Mouse (Mus musculus): ENCODE data around the gene Tnip1.
"Not testable (repeated sequence)": the region's sequence is repeated elsewhere in the genome, so short reads cannot be mapped to it uniquely, and the experiment has no call there.

Tnip1 gene

DNA sequence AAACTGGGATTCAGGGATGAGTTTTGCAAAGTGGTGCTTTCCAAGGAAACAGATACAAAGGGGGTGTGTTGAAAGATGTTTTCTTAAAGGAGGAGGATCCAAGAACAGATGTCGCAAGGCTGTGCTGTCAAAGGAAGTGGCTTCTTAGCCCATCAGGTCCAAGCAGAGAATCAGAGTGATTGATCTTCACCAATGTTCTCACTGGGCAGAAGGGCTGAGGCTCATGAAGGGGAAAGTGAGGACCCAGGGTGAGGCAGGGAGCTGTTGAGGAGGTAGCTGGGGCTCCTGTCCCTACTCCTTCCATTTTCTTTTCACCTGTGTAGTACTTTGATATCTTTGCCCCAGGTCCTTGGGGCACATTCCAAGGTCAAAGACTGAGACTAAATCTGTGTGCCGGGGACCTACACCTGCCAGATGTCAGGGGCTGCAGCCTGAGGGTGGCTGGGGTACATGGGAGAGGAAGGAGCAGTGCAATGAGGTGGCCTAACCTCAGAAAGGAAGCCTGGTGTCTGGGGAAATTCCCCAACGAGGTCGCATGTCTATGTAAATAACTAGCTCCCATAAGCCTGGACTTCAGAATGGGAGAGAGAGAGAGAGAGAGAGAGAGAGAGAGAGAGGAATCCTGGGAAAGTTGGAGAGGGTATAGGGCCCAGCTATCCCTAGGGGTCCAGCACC, 9.5 kb upstream of the Tnip1 start:
- no peak for DNase-seq (ENCODE audit: low spot score in 2 of 2)

DNA sequence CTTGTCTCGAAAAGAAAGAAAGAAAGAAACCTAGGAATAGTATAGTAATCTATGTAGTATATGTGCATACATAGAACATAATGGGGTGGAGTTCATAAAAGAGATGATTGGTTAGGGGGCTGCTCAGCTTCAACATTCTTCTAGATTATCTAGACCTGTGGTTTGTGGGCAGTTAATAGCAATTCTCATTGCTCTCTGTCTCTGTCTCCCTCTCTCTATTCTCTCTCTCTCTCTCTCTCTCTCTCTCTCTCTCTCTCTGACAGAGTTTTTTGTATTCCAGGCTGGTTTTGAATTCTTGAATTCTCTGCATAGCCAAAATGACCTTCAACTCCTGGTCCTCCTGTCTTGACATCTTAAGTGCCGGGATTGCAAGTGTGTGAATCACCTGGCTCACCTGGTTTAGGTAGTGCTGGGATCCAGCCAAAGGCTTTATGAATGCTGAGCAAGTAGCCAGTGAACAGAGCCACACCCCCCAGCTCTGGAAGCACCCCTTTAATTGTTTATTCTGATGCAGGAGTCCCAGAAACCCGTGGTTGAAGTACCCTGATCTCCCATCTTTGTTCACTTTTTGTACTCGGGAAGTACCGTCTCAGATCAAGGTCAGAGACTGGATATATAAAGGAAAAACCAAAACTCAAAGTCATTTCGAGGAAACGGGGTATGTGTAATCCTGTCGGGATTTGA, 8.8 kb upstream of the Tnip1 start:
- no peak for DNase-seq (ENCODE audit: low spot score in 2 of 2)

DNA sequence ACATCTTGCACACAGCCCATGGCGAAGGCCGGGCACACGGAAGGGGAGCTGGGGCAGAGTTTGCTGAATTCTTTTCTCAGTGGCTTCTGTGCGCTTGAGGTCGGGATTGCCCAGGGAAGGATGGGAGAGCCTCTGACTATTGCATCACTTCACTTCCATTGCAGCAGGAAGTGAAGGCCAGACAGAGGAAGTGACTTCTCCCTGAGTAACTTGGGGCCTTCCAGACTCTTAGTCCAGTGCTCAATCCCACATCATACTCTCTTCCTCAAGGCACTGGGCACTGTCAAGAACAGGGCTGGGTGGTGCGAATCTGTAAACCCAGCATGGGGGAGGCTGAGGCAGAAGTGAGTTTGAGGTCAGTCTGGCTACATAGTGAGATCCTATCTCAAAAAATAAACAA, 2.5 kb upstream of the Tnip1 start:
- no peak for DNase-seq (ENCODE audit: low spot score in 2 of 2)

DNA sequence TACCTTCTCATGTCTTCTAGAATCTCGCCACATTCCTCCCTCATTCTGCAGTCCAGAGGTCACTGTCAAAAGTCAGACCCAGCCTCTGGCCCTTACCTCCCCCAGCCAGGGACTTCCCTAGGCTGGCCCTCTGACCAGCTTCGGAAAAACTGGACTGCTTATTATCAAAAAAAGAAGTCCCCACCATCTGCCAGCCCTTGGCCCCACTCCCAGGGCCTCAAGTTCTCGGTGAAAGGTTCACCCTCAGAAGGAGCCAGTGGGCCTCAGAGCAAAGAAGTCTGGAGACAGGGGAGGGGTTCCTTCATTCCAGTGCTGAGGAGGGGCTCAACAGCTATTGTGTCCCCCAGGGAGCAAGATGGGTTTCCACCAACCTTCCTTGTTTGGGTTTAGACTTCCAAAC, 796 bp downstream of the Tnip1 start:
- DNase-seq (ENCODE audit: low spot score in 2 of 2), result no peak

DNA sequence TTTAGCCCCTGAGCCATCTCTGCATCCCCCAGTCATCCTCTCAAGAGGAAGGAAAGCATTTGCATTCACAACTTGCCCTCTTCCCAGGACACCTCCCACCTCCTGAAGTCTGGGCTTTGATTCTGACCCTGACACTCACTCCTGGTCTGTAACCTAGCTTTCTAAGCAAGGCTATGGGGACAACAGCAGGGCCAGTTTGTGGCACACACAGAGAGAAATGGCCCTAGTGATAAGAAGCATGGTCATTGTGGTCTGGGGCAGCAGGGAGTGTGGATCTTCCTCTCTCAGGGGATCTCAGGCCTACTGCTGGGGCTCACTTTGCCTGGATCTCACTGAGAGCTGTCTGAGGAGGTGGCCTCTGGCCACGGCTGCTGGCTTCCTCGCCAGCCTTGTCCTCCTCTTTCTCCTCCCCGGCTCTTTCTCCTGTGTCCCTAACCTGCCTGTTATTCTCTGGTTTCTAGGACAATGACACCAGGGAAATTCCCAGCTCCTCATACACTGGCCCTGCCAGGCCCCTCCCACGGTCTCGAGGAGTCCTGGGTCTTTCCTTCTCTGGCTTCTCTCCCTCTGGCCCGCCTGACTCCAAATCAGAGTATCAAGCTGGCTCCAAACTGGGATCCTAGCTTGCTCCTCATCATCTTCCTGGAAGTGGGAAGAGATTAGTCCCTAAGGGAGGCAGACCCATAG, 1.4 kb downstream of the Tnip1 start:
- DNase-seq (ENCODE audit: low spot score in 2 of 2), result no peak

DNA sequence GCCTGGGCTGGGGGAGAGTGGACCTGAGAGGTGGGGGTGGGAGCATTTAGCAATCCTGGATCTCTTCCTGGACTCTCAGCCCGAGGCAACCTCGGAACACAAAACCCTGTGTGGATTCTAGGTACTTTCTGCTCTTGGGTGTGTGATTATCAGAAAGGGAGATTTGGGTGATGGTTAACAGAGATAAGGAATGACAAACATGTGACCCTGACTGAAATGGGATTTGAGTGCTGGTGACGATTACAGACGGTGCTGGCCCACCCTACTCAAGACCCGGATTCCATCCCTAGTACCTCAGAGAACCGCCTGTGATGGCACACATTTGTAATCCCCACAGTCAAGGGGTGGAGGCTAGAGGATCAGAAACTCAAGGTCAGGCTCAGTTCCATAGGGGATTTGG, 2.5 kb downstream of the Tnip1 start:
- DNase-seq (ENCODE audit: low spot score in 2 of 2), result no peak

DNA sequence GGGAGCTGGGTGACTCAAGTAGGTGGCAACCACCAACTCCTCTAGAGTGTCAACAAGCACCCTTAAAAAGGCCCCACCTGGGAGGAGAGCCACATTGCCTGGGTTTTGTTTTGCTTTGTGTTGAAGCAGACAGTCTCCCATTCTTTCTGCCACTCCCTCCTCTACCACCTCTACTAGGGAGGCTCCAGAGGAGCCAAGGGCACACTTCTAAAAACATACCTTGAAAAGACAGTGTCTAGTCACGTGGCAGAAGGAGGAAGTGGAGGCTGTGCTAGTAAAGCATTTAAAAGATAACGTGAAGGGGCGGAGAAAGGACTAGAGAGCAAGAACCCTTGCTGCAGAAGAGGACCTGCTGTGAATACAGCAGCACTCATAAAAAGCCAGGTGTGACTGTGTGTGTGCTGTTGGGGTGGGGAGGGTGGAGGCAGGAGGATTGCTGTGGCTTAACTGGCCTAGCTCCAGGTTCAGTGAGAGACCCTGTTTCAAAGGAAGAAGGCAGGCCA, 4.1 kb downstream of the Tnip1 start:
- DNase-seq (ENCODE audit: low spot score in 2 of 2), result no peak

DNA sequence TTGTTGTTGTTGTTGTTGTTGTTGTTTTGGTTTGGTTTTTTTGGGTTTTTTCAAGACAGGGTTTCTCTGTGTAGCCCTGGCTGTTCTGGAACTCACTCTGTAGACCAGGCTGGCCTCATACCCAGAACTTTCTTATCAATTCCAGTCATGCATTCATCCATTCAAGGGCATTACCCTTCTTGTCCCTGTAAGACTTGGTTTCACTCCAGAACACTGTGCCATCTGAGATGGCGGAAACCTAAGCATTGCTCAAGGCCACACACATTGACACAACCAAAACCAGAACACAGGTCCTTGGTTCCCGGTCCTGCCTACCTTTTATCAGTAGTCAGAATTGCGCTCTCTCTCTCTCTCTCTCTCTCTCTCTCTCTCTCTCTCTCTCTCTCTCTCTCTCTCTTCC, 5.0 kb downstream of the Tnip1 start:
- DNase-seq (ENCODE audit: low spot score in 2 of 2), result not testable (repeated sequence)

DNA sequence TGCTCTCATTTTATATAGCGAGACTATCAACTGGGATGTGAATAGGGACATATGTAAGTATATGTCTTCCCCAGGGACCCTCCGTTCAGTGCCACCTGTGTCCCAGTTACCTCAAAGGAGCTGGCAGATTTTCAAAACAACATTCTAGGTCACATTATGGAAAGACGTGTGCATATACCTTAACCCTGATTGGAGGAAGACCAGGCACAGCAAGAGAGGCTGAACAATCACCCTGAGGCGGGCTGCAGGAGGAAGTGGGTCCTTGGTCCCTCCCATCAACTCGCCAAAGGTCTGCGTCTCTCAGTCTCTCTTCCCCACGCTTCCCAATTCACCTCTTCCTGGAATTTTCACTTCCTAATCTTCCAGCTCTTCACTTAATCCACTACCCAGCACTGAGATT, 5.8 kb downstream of the Tnip1 start:
- DNase-seq (ENCODE audit: low spot score in 2 of 2), result no peak

DNA sequence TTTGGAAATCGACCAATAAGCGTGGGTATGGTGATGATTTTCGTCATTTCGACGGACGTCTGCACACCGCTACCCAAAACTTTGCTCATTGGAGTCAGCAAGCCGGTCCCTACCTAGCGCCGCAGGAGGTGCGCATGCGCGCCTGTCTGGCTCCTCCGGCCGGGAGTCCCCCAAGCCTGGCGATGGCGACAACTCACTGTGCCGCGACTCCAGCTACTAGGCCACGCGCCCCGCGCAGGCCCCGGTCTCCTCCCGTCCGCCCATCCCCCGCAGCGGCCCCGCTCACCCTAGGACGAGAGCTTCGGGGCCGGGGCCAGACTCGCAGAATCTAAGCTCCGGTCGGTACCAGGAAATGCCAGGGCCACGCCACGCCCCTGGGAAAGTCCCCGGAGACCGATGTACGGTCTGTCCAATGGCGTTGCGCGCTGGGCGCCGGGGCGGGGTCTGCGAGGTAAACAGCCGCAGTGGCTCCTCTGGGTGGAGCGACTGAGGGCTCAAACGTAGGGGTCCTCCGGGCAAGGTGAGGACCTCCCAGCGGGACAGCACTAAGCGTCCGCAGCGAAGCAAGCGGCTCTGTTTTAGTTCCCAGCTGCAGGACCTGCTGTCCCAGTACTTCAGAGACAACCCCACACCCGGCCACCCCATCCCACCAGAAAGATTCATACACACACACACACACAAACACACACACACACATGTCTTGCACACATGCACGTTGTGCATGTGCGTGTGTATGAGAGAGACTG, 6.8 kb downstream of the Tnip1 start:
- DNase-seq (ENCODE audit: low spot score in 2 of 2), result peak; percentile 98 to 99

DNA sequence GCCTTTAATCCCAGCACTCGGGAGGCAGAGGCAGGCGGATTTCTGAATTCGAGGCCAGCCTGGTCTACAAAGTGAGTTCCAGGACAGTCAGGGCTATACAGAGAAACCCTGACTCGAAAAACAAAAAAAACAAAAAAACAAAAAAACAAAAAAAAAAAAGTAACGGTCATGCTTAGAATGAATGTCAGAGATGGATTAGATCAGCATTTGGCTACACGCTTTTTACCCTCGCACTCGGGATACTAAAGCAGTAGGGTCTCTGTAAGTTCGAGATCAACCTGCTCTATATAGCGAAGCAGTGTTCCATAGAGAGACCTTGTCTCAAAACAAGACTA, 7.3 kb downstream of the Tnip1 start:
- not testable (repeated sequence) for DNase-seq (ENCODE audit: low spot score in 2 of 2)

DNA sequence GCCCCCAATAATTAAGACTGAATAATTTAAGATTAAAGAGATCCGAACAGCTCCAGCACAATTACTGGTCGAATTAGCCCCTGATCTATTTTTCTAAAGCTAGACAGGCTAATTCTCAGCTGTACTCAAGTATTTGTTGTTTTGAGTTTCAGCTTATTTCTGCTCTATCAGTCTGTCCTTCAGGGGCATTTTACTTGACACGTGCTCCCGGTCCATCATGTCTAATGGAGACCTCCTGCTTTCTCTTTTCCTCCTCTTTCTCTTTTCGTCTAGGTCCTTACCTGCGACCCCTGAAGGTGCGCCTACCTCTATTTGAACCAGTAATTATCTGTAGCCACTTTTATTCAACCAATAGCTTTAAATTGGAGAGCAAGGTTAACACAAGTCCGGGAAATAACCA, 8.0 kb downstream of the Tnip1 start:
- DNase-seq (ENCODE audit: low spot score in 2 of 2), result no peak

DNA sequence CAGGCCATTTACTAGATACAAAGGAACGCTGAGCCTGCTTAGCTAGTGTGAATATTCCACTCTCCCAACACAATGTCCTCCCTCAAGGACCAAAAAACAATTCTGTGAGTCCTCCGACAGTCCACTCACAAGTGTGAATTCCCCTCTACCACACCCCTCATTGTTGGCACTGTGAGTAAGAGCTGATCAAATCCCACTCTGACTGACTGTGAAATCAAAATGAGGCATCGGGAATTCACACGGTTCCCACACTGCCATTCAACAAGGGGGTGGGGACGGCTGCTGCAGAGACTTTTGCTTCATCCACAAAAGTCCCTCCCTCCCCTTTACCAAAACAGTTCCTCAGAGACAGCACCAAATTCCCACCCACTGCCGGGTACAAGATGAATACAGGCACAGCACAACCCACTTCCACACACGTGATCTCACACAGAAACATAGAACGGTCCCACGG, 8.7 kb downstream of the Tnip1 start:
- no peak for DNase-seq (ENCODE audit: low spot score in 2 of 2)

DNA sequence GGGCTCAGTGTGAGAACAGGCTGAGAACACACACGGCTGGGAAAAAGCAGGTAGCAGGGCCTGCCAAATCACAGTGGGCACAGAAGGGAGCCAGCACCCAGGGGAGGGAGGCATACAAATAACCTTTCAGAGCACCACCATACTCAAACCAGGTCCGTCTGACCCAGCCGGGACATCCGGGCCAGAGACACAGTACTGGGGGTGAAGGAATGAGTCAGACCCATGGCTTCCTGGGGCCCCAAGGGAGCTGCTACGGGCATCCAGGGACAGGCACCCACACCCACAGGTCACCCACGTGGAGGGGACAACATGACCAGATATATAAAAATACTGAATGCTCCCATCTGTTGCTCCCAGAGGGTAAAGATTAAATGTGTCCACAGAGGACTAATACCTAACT, 10.1 kb downstream of the Tnip1 start:
- no peak for DNase-seq (ENCODE audit: low spot score in 2 of 2)

DNA sequence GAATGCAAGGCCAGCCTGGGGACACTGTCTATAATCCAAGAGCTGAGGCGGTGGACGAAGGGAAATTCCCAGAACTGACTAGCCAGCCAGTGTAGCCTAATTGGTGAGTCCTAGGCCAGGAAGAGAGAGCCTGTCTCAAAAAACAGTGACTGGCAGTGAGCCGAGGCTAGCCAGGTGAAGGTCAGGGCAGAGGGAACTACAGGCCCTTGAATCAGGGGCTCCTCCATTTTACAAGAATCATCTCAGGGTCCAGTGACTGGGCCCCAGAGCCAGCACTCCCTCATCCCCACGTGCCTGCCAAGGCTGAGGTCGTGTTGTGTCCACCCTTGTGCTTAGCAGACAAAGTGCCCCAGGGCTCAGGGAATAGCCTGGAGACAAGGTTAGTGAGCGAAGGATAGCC, 12.0 kb downstream of the Tnip1 start:
- no peak for DNase-seq (ENCODE audit: low spot score in 2 of 2)

DNA sequence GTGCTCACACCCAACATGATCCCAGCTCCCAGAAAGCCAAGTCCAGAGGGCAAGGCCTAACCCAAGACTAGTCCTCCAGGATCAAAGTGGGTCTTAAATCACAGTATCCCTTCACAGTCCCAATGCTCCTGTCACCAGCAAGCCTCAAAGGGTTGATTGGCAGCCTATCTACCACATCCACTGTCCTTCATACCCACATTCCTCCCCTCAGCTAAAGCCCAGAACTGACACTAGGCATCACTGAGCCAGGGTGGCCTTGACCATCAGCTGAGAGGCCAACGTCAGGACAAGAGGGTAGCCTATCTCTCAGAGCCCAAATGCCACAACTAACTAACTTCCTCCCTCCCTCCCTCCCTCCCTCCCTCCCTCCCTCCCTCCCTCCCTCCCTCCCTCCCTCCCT, 13.0 kb downstream of the Tnip1 start:
- no peak for DNase-seq (ENCODE audit: low spot score in 2 of 2)

DNA sequence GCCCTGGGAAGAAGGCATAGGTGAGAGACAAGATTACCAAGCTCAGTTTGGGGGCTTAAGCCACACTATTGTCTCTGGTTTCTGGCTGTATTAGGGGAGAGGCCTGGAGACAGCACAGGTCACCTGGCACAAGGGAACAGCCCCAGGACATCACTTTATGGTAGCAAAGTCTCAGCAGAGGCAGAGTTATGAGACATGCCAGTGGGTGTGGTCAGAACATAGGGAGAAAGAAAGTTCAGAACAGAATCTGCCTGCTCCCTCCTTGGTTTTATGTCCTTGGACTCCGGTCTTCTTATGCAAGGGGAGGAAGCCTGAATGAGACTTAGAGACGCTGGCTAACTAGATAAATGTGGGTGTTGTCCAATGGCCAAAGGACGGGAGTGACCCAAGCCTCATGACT, 18.0 kb downstream of the Tnip1 start:
- no peak for DNase-seq (ENCODE audit: low spot score in 2 of 2)

DNA sequence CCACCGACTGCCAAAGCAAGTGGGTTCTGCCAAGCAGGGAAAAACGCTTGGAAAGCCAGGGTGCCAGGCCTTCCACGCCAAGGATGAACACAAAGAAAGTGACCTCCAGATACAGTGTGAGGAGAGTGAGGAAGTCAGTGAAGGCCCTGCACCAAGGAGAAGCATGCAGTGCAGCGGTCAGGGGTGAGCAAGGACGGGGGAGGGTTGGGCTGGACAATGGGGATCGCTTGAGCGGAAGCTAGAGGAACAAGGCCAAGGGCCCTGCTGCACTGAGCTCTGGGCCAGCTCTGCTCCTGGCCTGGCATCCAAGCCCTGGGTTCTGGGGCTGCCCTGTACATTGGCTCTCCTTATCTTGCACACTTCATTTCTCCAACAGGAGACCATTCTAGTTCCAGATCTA, 22.7 kb downstream of the Tnip1 start:
- DNase-seq (ENCODE audit: low spot score in 2 of 2), result no peak

DNA sequence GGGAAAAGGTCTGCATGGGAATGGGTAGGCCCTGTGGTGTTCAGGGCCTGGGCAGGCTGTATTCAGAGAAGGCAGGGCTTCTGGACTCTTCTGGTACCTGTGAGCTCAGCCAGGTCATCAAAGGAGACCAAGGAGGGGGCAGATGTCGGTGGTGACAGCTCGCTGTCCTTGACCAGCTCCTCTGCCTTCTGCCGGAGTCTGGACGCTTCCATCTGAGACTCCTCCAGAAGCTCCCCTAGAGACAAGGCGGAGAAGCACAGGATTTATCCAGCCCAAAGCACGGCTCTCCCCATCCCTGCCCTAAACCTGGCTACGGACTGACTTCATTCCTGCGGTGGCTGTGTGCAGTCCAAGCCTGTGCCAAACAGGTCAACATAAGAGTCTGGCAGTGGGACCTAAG, 23.2 kb downstream of the Tnip1 start:
- DNase-seq (ENCODE audit: low spot score in 2 of 2), result no peak

DNA sequence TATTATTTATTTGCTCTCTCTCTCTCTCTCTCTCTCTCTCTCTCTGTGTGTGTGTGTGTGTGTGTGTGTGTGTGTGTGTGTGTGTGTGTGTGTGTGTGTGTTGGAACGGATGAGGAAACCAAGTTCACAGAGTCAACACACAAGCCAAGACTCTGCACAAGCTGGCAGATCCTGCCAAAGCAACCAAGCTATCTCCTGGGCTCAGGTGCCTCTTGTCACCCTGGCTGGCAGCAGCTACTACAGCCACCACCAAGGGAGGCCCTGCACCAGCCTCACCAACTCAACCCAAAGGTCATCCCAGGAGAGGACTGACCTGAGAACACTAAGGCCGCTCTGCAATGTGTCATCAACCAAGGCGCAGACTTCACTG, 26.0 kb downstream of the Tnip1 start:
- no peak for DNase-seq (ENCODE audit: low spot score in 2 of 2)

DNA sequence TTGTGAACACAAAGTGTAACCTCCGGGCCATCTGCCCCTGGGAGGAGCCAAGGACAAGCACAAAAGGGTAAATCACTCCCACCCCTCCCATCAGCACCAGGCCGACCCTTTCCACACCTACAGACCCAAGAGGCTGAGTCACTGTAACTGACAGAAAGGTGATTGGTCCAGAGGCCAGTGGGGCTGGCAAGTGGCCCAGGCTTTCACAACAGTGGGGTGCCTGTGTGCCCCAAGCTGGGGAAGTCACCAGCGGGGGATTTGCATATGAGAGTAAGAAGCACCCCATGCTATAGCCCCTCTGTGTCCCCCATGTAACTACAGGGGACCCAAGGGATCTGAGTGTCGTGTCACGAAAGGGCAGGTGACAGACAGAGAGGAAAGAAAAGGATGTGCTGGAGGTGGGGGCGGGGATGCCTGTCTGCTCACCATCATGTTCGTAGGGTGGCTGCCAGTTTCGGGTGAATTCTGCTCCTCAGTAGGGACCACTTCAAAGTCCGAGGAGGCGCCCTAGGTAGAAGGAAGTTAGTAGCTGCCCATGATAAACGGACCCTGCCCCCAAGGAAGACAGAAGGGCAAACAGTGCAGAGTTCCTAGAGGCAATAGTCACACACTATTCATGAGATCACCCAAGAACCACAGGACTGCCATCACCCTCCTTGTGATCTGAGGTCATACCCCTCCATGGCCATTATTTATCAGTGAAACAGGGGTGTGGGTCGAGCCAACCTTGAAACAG, 26.5 kb downstream of the Tnip1 start:
- no peak for DNase-seq (ENCODE audit: low spot score in 2 of 2)

DNA sequence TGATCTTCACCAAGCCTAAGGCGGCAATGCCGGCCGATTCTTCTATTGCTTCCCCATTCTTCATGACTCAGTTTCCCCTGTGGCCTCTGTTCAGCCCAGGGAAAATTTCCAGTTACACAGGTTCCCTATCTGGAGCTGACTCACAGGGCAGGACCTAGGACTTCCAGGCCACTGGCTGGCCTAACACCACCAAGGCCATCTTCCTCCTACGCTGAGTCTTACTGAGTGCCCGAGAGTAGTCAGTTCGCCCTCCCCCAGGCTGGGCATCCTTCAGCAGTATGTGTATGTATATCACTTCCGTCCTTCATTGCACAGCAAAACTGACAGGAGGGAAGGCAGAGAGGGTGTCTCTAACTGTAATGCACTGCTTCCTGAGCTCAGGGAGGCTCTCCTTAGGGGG, 28.5 kb downstream of the Tnip1 start:
- no peak for DNase-seq (ENCODE audit: low spot score in 2 of 2)

All from frontal cortex, postnatal 25 days (tissue).